Mouse (Mus musculus): ENCODE measurements at regions not wholly inside any gene's neighbourhood (a gene's known extent, or its start where the extent isn't known, plus 50 kb on each side); places are given as distances from the start of the nearest gene placed in this dataset.

DNA sequence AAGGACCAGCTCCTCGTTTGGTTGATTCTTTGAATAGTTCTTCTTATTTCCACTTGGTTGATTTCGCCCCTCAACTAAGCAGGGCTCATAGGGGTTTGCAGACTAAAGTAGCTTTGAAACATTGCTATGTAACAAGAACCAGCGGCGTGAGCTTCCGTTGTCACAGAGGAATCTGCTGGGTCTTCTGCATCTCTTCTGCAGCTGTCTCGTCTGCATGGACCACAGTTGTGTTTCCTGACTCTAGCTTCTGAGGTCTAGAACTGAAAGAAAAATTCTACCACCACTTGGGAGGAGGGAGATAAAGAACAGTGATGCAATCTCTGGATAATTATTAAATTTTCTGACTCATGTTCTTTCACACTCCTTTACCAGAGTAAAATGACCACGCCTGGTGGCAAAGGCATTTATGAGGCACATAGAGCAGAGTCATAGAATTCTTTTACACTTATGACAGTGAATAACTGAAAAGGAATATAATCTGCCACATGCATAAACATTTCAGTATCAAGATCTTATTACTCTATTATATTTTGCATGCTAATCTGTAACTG lies 1340.9 kb downstream of the Slc22a22 start:
- DNase-seq: no peak

DNA sequence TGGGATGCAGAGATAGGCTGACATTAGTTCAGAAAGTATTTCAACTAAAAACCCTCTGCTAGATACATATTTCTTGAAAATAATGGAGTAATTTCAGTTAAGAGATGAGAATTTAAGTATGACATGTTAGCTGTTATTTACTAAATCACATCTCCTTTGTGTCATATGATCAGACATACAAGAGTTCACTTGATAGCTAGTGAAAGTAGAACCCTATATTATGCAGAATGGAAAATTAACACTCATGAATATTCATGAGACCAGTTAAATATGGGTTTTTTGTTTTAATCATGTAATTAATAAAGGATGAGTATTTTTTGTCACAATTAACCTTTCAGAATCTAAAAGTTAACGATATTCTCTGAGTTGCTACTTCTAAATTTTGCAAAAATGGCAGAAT lies 1349.4 kb downstream of the Slc22a22 start:
- DNase-seq: no peak

DNA sequence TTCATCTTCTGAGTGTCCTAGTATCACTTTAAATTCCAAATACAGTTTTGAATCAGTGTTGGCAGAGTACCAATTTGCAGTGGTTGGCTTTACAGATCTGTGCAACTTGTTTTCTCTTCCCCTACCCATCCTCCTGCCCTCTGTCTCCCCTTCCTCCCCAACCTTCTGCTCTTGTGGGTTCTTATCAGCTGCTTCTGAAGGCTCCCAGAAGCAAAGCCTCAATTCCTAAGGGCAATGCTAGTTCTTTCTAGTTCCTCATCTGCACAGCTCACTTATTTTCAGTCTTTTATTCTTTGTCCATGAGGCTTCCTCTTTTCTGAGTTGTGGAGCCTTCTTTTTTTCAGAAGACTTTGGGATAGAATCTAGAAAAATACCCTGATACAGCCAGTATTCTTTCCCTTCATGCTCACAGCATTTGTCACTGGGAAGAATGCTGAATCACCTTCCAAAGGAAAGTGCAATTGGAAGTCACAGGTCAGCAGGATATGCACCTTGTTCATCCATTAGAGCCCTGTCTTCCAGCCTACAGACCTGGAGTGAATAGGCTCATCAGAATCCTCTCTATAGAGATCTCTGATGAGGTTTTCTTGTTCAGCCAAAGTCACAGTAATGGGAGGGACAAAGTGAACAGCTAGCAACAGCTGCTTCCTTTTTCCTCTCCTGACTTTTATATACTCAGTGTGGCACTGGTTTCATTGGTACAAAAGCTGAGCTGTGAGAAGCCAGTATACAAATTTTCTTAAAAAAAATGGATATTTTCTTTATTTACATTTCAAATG lies 1357.9 kb downstream of the Slc22a22 start:
- DNase-seq: no peak

DNA sequence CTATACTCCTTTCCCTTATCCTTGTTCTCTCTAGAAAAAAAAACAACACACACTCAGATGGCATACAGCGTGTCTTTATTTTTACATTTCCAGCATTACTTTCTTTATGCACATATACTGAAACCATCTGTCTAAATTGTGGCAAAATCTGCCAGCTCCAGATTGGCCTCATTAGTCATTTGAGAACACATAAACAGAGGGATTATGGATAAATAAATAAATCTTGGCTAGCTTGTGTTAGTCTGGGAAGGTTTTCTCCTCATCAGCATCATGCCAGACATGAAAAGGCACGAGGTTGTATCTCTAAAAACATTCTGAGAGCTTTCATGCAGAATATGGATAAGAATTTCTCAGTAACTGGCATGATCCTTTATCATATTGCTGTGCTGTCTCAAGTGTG lies 1369.1 kb downstream of the Slc22a22 start:
- no peak for DNase-seq

DNA sequence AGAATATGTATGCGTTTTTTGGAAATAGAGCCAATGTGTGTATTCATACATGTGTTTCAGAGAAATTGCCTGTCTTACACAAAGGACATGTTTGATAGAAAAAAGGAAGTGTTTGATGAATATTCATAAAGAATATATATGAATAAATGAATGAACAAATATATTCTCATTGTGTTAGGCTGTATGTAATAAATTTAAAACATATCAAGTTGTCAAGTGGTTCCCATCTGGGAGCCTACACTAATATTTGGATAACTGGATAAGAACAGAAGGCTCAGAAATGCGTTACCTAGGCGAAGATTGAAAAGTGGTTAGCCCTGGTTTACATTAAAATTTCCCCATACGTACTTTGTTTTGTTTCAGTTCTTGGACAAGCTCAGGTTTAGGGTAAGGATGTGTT lies 1369.7 kb downstream of the Slc22a22 start:
- no peak for DNase-seq

DNA sequence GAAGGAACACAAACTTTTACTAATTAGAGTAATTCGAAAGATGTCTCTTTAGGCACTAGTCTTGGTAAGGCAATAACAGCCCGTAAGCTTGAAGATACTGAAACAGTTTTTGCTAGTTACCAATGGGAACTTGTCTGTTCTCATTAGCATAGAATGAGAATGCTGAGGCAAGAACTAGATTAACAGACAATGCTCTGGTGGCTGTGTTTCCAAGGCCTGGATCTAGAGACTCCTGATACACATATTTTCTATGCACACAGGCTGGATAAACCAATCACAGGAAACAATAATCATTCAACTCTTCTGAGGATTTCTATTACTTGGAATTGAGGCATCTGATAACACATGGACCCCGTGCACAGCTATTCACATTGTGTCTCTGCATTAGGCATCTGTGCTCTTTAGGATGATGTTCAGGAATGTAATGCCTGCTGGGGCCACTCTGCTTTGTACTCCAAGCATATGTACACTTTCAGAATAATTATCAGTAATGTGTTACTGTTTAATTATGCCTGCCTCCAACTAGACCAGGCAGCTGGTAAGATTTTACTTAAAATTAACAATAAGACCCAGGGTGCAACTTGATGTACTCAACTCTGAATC lies 1377.2 kb downstream of the Slc22a22 start:
- DNase-seq: no peak

DNA sequence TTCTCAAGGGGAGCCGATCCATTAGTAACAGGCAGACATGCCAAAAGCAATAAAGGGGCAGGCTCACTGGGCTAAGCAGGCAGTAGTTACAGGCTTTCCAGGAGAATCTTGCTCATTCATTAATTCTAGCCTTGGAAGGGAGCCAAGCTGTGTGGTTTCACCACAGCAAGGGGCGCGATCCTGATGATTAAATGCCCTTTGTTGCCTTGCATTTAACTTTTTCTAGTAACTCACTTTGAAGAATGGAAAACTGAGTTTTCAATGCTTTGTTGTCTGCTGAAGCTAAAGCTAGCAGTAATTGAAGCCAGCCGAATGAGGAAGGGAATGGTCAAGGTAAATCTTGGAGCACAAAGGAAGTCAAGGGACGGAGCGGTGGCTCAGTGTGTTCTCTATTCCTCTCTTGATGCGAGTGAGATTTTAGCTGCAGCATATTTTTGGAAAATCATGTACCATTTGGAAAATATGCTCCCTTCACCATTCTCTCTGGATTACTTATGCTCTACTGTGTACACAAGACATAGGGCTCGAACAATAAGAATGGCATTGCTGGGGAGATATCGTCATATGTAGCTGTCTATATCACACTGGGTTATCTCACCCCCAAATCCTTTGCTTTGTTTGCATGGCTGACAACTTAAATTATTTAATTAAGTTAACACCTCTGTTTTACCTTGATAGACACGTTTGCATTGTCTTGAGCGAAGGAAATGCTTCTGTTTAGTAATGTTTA lies 1399.4 kb downstream of the Slc22a22 start:
- no peak for DNase-seq

DNA sequence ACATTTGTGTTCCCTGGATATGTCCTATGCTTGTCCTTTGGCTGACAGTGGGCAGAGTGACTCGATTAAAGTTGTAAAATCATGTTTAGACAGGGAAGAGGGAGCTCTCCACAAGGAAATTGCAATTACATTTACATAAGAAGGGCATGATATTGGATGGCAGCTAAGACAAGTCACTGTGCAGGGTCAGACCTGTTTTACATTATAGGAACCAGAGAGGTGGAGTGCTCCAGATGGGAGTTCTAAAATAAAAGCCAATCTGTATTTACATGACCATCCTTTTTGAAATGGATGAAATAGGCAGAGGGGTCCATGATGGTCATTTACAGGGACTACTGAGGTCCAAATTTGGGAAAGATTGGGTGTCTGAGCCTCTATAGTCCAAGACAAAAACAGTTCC lies 1400.3 kb downstream of the Slc22a22 start:
- DNase-seq: no peak

DNA sequence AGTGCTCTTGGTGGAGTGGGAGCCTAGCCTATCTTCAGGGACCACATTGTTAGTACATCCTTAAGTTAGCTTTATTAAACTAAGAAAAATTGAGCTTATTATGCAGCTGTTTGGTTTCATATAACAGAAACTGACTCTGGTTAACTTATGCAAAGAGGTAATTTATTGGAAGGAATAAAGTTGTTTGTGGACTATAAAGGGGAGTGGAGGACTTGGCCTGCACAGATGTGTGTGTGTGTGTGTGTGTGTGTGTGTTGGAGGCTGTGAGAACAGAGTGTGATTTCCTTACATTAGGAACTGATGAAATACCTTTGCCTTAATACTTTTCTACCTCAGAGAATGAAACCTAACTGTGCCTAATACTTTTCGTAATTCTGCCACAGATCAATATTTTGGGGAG lies 1400.7 kb downstream of the Slc22a22 start:
- DNase-seq: no peak

DNA sequence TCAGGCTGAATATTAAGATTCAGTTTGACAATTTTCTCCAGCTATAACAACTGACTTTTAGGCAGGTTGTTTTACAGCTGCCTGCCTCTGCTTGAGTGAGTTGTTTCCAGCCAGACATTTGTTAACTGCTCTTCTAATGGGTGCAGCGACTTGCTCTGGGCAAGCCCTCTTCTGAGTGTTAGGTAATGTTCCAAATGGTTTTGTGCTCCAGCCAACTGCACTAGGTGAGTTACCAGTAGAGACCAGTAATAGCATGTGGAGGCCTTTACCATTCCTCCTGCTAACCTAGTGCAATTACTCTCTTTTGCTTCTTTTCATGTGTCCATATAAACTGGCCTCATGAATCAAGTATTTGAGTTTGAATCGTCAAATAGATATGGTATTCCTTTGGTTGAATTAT lies 1407.9 kb downstream of the Slc22a22 start:
- no peak for DNase-seq

DNA sequence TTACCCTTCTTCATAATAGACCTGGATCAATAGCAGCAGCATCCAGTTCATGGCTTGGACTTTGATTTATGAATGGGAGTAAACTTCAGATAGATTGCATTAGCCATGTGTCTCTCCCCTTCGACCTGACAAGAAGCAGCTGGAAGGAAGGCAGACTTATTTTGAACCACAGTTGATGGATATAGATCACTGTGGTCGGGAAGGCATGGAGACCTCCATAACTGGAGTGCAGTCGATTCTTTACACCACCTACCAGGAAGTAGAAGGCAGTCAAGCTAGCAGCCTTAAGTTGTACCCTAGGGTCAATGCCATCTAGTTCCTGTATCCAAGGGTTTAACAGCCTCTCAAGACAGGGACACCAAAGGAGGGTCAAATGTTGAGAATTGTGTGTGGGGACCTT lies 1410.2 kb downstream of the Slc22a22 start:
- DNase-seq: no peak

DNA sequence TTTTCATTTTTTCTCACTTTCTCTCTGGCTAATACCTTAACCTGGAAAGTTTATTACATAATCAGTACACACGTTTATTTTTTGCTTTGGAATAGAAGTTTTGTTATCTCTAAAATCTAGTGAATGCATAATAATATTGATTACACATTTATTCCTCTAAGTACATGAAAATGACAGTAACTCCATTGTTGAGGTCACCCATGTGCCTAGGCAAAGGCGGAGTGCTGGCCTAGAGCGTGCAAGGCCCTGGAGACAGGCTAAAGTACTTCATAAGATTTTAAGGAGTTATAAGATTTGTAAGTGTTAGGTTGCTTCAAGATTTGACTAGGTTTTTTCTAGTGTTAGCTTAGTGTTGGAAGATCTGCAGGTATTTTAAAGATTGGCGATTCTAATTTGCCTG lies 1410.9 kb downstream of the Slc22a22 start:
- DNase-seq: no peak

DNA sequence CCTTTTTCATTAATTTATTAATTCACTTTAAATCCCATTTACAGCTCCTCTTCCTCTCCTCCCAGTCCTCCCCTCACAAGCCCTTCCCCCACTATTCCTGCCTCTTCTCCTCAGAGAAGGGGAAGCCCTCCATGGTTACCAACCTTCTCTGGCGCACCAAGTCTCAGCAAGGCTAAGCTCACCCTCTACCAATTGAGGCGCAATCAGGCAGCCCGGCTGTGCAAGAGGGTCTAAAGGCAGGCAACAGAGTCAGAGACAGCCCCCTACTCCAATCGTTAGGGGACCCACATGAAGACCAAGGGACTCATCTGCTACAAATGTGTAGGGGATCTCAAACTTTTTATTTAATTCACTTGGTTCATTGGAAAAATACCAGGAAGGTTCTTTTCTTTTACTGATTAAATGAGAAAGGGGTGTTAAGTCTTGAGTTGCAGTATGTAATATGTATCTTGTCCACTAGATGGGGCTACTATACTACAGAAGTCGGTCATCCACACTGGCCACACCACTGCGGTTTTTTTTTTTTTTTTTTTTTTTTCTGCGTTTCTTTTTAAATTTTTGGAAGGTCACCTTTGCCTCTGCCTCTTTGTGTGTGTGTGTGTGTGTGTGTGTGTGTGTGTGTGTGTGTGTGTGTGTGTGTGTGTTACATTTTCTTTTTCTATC lies 1411.4 kb downstream of the Slc22a22 start:
- DNase-seq: no peak

DNA sequence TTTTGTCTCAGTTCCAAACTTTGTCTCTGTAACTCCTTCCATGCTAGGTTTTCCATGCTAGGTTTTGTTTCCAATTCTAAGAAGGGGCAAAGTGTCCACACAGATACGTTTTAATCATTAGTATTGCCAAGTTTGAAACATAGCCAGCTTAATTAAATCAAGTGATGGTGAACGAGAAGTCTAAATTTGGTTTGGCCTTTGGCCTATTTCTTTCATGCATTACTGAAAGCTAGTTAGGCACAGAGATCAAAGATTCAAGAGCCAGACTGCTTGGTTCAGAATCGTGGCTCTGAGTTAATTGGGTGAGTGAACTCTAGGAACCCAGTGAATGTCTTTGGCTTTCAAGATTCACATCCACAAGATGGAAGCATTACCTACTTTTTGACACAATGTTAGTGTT lies 1414.8 kb downstream of the Slc22a22 start:
- DNase-seq: no peak

DNA sequence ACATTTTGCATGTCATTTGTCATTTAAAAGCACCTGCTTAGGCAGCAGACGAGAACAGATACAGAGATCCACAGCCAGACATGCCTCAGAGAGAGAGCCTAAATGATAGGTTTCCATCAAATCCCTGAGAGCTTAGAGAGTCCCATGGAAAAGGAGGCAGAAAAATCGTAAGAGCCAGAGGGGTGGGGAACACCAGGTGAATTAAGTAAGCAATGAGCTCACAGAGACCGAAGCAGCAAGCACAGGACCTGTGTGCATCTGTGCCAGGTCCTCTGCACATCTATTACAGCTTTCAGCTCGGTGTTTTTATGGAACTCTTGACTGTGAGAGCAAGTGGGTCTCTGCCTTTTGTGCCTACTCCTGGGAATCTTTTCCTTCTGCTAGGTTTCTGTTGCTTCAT lies 1416.1 kb downstream of the Slc22a22 start:
- no peak for DNase-seq

DNA sequence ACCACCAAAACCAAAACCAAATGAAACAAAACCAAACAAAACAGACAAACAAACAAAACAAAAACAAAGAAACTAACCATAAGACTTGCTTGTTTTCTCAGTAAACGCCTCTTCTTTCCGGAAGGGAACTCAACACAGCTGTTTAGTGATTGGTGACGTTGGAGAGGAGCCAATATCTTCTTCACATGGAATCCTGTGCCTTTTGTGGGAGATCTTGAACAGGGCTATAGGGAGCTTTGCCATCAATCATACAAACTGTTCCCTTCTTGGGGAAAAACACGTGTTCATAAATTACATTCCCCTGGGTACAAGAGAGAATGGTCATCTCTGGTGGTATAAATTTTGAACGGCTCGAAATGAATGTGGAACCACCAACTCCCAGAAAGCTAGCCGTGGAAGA lies 1426.7 kb downstream of the Slc22a22 start:
- no peak for DNase-seq

DNA sequence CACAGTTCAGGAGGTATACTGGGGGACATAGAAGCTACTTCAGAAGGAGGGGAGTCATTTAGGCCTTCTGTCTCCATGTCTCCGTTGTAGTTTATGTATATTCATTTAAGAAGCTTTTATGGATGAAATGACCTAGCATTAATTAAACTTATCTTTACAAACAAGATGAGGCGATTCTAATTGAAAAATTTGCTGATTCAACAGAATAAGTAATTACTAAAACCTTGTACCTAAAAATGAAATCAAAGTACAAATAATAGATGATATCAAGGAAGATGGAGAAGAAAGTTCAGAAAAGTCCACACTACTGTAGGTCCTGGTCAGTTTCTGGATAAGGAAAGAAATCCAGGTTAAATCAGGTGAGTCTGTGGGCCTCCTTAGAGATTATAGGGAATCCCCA lies 1429.6 kb downstream of the Slc22a22 start:
- DNase-seq: no peak

DNA sequence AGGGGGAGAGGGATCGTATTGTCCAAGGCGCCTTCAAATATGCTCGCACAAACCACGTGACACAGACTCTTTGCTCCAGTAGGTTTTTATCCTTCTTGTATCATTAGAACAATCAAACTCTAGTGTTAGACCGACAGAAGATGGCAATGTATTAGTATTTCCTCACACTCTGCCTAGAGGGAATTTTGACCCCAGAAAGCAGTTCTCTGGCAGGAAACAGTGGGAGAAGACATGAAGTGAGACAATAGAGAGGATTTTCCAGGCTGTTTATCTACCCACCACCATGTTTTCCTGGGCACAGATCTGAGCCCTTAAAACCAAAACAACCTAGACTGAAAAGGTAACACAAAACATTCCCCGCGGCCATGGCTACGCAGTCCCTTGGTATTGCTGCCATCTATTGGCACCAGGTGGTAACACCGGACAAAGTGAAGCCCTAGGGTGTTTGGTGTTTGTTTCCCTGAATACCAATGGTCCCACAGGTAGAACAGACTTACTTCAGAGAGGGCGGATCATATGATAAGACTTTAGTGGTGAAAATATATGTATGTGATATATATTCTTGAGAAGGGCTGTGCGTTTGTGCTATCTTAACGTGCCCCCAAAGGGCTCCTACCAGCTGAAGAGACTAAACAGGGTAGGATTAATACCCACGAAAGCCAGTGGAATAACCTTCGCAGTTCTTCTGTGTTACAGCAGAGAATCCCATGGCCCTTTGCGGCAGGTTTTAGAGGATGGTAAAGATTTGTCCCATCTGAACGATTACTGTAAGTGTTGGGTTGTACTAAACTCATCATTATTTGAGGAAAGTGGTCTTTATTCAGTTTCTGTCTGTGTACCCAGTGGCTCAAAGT lies 1430.5 kb downstream of the Slc22a22 start:
- DNase-seq: peak; percentile 68

DNA sequence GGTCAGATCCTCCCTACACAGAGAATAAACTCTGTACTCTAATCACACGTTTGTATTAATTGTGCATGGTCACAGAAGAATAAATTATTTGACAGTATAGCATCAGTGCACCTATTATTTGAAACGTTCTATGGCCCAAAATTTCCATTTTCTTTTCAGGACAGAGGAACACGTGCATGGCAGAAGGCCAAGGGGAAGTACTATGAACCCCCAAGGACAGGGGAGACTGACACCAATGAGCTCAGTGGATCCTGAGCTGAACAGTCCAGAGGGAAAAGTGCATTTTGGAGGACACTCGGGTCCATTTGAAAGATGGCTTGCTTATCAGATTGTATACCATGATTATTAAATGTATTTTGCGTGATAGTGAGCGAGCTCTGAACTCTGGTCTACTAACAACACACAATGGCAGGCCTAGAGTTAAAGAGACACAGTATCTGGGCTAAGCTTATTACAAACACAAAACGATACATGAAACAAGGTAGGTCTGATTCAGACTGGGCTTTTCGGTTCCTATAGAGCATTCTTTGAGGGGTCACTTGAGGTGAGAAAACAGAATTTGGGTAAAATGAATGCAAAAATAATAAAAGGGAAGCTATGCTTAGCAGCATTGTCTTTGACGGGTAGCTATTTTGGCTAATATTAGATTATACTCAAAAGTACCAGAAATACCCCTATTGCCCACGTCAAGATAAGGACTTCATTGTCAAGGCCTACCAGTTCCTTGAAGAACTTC lies 1431.7 kb downstream of the Slc22a22 start:
- peak; percentile 43 for DNase-seq

DNA sequence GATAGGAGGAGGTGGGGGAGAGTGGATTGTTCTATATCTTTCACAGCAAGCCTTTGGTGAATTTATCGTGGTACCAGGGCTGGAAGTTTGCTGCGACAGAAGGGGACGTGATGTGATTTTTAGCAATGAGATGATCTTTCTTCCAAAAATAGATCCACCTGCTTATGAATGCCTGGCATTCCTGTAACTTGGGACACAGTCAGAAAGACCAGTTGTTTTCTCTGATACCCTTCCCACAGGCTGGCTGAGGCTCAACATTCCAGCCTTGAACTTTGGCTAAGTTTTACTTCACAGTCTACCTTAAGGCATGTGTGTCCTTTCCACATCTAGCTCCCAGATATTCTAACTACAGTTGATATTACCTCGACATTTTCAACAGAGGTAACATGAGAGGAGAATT lies 1434.1 kb downstream of the Slc22a22 start:
- no peak for DNase-seq

DNA sequence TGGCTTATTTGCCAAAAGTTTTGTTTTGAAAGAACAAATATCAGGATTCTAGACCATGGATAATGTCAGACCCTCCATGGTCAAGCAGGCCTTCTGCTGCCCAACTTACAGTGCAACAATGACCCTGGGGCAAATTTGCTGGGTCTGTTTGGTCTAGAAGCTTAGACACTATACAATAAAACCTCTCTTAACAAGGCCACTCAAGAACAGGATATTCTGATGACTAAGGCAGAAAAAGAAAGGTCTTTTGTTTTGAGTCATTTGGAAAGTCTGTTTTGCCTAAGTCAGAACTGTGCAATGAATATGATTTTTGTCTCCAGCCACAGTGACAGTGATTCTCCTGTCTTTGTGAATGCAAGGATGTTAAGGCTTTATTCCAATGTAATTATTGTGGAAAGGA lies 1435.0 kb downstream of the Slc22a22 start:
- DNase-seq: no peak
